Mouse (Mus musculus) adrenal gland, adult 18-20 months (tissue): ENCODE data around the gene Pik3cb. TPM values are rescaled to one million over a fixed set of nuclear protein-coding genes. Genes with fewer than 3 reads are reported as not detected.
A peak's percentile ranks its signal among the peaks of the same experiment; 100 is the strongest.

ENCODE experiments used
- DNase-seq, 2 experiments: peaks; one replicate each; pipeline ENCODE4 v3.0.0; 2021 to 2022; ENCODE audit warnings: low spot score in 2 of 2
- long read RNA-seq, 2 experiments: library from polyadenylated mRNA; stranded (forward); transcript quantifications; one replicate each; pipeline ENCODE4 v2.0.0; 2021
- total RNA-seq, 2 experiments: library from RNA; stranded (reverse); gene quantifications; 1 replicate in 1 of 2; 2 replicates in 1 of 2; pipeline ENCODE4 v1.2.3; 2021

Pik3cb gene
- 10 to 100 TPM; 15.9 to 24.3 TPM for total RNA-seq
- long read RNA-seq, experiment 1, full-length matches to known transcripts: 23 of 35 reads
- long read RNA-seq, experiment 1, partial matches to known transcripts: 5 of 35 reads
- long read RNA-seq, experiment 1, other reads (novel, unspliced or antisense): 7 of 35 reads
- long read RNA-seq, experiment 2, full-length matches to known transcripts: 22 of 39 reads
- long read RNA-seq, experiment 2, partial matches to known transcripts: 10 of 39 reads
- long read RNA-seq, experiment 2, other reads (novel, unspliced or antisense): 7 of 39 reads

DNA sequence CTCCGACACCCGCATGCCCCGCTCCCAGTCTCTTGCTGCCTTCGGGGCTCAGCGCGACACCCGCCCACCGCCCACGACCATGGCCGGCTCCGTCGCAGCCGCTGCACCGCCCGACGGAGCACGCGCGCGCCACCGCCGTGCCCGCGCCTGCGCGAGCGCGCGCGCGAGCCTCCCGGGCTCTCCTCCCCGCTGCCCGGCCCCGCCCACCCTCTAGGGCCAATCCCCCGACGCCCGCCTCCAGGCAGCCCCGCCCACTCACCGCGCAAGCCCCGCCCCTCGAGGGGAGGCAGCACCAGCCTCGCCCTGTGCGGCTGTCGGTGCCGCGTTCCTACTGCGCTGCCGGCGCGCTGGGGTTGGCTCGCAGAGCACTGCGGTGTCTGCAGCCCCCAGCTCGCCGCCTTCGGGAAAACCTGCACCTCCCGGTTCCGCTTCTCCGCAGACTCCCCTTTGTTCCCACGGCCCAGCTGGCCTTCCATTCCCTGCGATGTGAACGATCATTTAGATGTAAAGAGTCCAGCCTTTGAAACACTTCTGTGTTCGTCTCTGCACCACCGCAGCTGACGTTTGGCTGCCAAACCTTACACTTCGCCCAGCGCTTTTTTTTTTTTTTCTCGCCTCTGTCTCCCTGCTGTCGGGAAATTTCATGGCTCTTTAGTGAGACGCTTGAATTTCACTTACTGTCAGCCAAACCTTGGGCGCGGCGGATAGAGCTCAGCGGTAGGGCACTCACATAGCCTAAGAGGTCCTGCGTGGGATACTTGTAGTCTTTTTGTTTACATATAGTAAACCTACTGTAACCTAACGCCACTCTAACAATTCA, at the start of gene Pik3cb:
Gene Pik3cb (minus strand): TSS at position 559 of the 820 bp plus-strand sequence.
- DNase-seq: peak; percentile 99 to 100

DNA sequence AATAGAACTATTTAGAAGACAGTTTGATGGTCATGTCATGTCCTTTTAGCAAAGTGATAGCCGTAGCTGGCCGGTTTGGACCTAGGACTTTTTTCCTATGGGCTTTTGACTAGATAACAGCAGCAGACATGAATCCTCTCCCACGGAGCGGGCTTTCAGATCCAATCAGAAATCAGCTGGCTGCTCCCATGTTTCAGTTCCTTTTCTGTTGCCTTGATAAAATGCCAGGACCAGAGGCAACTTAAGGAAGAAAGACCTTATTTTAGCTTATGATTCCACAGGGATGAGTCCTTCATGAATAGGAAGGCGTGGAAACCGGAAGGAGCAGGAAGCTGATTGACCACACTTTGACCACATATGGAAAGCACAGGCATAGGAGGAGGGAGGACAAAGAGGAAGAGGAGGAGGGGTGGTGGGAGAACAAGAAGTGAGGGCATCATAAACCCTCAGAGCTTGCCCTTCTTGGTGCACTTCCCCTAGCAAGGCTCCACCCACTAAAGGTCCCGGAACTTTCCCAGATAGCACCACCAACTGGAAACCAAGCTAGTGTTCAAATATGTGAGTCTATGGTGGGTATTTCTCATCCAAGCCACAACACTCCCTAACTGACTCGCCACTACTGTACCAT, 42.7 kb upstream of the Pik3cb start:
- no peak for DNase-seq

DNA sequence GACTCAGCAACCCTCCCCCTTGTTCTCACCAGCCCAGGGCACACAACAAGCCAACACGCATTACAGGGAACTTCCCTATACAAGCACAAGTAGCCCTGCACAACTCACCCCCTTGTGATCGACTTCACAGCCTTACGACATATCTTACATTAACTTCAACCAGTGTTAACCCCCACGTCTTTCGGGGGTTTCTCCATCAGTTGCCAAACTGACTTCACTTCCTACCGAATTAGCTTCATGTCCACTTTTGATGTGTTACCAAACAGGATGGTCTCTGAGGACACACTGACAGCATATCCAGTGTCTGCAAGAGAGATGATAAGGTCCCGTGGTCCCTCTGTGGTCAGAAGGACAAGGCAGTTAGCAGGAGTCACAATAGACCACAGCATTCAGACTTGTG, 41.7 kb upstream of the Pik3cb start:
- no peak for DNase-seq

DNA sequence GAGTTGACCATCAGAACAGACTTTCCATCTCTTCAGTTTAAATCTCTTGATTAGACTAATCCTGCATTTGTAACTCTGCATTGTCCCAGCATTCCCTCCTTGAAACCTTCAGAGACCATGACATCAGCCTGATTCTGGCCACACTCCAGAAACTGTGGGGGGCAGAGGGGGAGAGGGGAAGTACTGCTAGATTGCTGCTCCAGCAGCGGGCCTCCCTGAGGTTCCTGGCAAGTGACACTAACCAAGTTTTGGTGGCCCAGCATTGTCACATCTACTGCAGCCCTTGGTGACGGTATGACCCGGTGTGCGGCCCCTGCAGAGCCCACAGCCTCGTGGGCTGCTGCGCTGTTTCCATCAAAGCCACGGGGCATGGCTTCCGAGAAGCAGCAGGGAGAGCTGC, 39.9 kb upstream of the Pik3cb start:
- no peak for DNase-seq

DNA sequence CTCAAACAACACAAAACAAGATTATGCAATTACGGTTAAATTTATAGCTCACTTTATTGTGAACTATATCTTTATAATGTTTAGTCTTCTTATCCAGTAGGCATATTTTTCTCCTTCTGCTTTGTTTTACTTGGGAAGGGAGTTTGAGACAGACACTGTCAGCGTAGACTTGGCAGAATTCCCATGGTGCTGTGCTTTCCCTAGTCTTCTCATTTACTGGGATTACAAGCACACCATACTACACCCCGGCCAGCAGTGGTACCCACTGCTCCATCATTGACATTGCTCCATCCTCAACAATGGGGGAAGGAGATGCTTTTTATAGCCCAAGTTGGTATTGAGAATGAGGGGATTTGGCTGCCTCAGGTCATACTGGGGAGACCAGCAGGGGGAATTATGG, 38.3 kb upstream of the Pik3cb start:
- no peak for DNase-seq

DNA sequence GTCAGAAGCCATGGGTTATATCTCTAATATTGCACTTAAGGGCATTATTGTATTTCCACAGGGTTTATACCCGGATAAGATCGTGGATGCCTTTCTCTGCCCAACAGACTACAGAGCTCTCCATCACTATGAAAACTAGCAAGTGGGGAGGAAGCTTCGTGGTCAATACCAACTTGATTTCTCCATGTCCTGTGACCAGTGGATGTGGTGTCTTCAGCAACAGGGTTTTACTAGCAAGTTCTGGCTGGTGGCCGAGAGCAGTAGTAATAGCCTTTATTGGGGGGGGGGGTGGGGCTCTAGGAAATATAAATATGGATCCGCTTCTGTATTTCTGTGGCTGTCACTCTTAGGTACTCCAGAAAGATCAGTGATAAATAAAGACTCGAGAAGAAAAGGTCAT, 35.4 kb upstream of the Pik3cb start:
- DNase-seq: no peak

DNA sequence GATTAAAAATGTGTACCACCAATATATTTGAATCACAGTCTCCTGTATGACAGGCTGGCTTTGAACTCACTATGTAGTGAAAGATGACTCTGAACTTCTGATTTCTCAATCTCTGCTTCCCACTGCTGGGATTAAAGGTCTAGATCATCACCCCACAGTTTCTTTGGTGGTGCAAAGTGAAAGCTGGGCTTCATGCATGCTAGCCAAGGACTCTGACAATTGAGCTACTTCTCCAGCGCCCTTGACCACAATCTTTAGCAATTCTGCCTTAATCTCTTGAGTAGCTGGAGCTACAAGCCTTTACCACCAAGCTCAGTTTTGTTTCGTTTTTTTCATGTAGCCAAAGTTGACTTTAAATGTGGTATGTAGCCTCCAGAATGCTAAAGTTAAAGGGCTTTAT, 32.4 kb upstream of the Pik3cb start:
- no peak for DNase-seq

DNA sequence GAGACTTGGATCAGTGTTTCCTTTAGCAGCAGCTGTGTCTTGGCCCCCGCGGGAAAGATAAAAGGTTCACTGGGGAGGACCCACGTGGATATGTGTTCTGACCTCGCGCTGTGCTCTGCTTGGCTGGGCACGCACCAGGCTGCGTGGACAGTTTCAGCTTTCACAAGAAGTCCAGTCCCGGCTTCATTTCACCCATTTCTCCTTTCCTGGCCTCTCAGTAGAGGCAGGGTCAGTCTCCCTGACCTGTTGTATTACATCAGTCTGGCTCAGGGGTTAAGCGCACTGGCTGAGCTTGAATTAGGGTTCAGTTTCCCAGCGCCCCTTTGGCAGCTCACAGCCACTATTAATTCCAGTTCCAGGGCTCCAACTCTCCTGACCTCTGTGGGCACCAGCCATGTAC, 30.8 kb upstream of the Pik3cb start:
- no peak for DNase-seq

DNA sequence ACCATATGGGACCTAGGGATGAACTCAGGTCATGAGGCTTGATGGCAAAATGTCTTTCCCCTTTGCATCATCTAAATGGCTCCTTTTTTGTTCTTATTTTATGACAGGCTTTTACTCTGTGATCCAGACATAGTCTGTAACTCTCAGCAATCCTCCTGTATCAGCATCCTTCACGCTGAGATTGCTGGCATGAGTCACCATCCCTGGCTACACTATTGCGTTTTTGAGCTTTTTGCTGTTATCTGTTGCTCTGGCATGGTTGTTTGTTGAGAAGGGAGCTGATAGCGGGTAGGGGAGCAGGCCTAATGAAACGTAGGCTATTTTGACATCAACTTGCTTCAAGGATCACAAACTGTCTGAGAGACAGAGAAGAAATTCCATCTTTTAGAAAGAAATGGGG, 28.6 kb upstream of the Pik3cb start:
- no peak for DNase-seq

DNA sequence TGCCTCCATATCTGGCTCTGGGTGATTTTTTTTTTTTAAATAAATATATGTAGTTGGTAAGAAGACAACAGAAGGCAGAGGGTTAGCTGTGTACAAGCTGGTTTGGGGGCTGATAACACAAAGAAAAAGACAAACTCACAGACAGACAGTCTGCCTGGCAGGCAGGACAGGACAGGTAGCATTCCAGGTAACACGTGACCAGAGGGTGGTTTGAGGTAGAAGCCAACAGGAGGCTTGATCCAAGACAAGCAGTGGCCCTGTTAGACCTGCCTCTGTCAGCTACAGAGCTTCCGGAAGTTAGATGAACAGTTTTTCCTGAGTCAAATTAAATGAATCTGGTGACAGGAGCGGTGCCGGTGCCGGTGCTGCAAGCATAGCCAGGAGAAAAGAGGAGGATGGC, 26.5 kb upstream of the Pik3cb start:
- no peak for DNase-seq

DNA sequence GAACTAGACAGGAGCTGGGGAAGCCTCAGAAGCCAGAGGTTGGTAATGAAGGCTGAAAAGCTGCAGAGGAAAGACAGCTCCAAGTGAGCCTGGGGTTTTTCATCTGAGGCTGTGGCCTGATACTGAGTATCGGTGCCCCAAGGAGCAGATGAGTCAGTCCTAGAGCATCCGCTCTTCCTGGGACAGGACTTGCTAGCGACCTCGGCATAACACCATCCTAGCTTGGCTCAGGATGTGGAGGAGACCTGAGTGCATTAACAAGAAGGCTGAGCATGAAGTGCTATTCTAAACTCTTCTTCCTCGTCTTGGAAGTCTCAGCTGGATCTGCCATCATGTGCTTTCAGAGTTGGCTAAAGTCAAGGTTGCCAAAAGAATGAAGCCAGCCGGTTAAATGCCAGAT, 25.5 kb upstream of the Pik3cb start:
- DNase-seq: no peak

DNA sequence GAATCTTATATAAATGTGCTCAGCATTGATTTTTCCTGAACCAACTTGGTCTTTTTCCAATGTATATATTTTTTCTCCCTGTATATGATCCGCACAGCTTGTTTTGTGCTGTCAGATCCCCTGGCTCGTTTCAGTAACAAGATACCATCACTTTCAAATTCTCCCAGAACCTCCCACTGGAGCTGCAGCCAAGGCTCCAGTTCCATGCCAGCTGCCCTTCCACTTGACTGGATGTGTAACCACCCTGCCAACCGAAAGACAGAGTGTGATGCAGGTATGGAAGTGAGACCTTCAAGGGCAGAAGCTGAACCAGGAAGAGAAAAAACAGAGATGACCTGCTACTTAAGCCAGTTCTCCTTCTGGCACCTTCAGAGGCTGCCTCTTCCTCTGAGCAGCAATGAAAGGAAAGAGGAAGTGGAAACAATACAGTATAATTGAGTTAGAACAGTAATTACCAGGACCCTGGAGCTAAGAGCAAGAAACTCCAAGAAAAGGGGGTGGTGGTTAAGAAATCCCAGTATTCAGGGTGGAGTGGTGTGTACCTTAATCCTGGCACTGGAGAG, 24.3 kb upstream of the Pik3cb start:
- DNase-seq: no peak

DNA sequence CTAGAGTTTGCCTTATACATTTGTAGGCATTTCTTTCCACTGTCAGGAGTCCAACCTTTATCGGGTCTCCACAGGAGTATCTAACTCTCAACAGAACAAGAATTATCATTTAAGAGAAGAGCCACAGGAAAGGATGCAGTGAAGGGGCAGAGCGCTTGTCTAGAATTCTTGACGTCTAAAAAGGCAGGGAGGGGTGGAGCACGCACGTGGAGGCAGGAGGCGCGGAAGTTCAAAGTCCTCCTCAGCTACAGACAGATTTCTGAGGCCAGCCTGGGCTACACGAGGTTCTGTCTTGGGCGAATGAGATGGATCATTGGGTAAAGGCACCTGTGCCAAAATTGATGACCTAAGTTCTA, 23.7 kb upstream of the Pik3cb start:
- no peak for DNase-seq

DNA sequence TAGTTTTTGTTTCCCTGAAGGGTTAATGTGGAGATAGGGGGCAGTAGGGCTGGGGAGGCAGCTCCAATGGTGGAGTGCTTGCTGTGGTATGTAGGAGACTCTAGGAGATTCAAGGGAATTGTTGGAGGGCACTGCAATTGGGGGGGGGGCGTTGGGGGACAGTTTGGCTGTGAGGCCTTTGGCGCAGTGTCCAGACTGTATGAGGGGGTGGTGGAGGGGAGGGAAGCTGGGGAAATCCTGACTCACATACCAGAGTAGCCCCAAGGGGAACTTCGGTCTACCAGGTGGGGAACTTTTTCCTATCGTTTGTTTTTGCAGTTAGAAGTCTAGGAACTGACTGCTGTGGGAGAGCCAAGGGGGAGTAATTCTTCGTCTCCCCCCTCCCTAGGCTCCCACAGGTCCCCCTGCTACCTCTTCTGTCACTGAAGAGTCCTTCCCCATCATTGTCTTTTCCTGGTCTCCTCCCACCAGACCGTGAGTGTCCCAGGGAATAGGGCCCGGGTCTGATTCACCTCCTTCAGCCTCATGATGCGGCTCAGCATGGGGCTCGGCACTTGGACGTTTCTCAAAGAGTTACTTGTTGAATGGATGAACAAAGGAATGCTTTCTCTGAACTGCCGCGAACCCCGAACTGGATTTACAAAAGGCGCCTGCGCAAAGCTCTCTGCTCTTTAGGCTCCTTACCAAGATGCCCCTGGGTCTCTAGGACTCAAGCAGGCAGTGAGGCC, 23.2 kb upstream of the Pik3cb start:
- no peak for DNase-seq

DNA sequence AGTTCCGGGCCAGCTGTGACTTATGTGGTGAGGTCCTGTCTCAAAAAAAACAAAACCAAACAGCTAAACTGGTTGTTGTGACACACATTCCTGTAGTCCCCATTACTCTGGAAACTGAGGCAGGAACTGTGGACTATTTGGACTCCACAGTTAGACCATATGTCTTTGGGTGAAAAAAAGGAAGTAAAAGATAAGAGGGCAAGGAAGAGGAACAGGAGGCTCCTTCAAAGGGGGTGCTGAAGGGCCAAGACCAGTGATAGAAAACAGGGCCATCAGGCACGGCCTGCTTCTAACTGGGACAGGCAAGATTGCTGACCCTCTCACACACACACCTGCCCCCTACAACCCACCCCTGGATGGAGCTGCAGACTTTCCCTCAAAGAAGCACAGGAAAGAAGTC, 22.4 kb upstream of the Pik3cb start:
- no peak for DNase-seq

DNA sequence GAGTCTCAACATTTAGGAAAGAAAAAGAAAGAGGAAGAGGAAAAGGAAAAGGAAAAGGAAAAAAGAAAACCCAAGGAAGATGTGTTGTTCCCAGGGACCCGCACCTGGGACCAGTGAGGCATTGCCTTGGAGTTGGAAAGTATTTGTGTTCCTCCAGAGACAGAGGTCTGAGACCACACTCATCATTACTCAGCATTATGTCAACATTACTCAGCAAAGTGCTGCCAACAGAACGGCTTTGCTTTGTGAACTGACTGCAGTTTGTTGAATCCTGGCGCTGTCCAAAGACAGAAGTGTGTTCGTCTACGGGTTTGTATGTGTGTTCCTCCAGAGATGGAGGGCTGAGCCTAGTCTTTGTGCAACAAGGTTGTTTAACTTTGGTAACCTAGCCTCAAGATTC, 20.4 kb upstream of the Pik3cb start:
- DNase-seq: no peak

DNA sequence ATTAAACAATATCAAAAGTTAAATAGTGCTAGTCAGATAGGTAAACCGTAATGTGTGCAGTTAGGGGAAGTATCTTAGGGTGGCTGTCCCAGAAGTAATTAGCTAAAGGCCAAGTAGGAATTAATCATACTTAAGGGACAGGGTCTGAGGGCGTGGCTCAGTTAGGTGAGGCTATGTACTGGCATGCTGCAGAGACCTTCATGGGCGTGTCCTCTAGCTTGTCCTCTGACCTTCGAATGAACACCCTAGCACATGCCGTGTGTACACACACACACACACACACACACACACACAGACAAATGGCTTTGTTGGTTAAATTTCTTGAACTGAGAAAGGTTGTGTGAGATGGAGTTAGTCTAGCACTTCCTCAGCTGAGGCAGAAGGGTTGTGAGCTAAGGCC, 19.5 kb upstream of the Pik3cb start:
- DNase-seq: no peak

DNA sequence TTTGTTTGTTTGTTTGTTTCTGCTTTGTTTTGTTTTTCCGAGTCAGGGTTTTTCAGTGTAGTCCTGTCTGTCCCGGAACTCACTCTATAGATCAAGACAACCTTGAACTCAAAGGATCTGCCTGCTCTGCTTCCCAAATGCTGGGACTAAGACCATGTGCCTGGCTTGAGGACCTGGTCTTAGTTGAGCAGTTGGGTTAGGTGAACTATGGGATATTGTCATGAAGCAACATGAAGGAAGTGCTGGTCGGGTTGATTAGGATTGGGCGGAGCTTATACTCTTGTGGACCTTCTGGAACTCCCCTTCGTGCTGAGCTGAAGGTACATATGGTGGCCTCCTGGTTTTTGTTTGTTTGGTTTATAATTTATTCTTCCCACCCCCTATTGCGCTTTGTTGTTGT, 18.3 kb upstream of the Pik3cb start:
- no peak for DNase-seq

DNA sequence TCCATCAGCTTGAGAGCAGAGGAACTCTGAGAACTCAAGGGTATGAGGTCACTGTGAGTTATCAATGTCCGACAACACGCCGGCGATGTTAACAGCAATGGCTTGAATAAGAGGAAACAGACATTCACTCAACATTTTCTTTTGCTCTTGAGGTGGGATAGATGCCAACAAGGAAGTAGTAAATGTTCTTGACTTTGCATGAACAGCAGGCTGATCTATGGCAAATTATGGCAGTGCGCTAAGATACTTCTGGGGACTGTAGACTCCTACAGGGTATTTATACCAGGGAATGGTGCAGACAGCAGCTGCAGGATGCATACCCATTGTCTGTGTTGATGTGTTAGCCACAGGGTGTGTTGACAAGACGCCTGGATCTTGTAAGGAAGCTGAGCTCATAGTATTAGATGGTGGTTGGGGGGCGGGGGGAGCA, 17.8 kb upstream of the Pik3cb start:
- no peak for DNase-seq

DNA sequence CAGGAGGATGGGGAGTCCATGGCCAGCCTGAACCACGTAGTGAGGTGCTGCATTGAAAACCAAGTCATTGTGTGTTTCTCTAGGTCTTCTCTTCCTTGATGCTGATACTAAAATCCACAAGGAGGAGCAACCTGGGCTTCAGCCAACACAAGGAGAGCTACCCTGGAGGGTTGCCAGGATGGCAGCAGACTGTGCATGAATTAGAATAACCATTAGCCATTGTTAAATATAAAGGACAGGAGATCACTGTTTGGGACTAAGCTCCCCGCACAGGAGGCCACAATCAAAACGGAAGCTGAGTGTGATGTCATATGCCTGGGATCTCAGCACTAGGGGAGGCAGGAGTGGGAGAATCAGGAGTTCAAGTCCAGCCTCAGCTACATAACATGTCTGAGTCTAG, 13.2 kb upstream of the Pik3cb start:
- DNase-seq: peak in 1 of 2 experiments; percentile 25
